Mouse (Mus musculus) cerebellum, postnatal 4 days (tissue): ENCODE measurements at regions not wholly inside any gene's neighbourhood (a gene's known extent, or its start where the extent isn't known, plus 50 kb on each side); places are given as distances from the start of the nearest gene placed in this dataset.

Experiments used
- DNase-seq, 2 experiments: peaks; one replicate each; pipeline ENCODE4 v3.0.0; 2022; ENCODE audit warnings: low spot score in 2 of 2, mixed read lengths in 1 of 2

- no peak for DNase-seq
Observed at GRCm38 (mm10) chr11:33061570-33061969, 85.6 kb downstream of the Fgf18 start.

DNA sequence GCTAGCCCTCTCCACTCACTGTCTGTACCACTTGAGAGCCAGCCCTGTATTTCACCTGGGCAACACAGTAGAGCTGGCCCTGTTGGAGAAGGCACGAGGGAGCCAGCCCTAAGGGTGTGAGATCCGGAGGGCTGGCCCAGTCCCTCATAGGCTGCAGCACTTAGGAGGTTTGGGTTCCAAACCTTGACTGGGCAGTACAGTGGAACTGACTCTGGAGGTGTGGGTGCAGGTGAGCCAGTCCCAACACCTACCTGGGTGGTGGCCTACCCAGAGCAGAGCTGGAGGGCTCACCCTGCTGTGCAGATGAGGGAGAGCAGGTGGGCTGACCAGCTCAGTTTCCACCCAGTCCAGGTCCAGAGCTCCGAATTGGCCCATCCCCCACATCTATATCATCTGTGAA, 86.8 kb downstream of the Fgf18 start:
- no peak for DNase-seq

DNA sequence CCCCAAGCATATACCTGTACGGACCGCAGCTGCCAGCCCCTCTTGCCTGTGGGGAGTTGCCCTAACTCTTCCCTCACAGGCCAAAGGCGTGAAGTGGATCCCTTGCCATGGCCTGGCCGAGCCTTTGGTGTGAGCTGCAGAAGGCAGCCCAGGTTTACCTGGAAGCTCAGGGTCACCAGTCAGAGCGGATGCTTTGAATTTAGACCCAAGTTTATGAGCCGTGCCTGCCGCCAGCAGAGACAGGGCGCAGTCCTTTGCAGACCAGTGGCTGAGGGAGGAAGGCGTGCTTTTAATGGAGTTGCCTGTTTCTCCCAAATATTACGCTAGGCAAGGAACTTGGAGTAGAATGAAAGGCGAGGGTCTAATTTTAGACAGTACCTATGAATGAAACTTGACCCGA, 97.0 kb downstream of the Fgf18 start:
- no peak for DNase-seq

- no peak for DNase-seq
Observed at GRCm38 (mm10) chr11:33039854-33040792, 107.1 kb downstream of the Fgf18 start.

GRCm38 (mm10) chr11:33036367-33036766, 110.8 kb downstream of the Fgf18 start:
- DNase-seq = no peak

DNA sequence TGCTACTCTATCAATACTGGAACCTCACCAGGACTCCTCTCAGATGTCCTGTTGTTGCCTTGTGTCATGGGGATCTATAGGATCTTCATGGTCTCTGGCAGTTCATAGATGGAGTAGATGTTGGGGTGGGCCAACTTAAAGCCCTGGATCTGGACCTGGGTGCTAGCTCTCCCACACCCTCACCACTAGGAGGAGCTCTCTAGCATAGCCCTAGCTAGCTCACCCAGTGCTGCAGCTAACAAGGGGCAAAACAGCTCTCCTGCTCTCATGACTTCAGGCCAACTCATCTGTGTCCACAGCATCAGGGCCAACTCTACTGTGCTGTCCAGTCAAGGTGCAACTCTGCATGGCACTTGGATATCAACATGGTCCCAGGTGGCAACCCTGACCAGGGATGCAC, 118.3 kb downstream of the Fgf18 start:
- no peak for DNase-seq

DNA sequence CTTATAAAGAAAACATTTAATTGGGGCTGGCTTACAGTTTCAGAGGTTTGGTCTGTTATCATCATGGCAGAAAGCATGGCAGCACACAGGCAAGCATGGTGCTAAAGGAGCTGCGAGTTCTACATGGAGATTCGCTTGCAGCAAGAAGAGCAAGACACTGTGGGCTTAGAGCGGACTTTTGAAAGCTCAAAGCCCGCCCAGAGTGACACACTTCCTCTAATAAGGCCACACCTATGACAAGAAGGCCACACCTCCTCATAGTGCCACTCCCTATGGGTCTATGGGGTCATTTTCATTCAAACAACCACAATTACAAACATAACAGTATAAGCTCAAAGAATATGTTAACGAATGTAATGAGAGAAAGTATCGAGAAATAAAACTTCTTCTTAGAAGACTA, 120.1 kb downstream of the Fgf18 start:
- DNase-seq = no peak

DNA sequence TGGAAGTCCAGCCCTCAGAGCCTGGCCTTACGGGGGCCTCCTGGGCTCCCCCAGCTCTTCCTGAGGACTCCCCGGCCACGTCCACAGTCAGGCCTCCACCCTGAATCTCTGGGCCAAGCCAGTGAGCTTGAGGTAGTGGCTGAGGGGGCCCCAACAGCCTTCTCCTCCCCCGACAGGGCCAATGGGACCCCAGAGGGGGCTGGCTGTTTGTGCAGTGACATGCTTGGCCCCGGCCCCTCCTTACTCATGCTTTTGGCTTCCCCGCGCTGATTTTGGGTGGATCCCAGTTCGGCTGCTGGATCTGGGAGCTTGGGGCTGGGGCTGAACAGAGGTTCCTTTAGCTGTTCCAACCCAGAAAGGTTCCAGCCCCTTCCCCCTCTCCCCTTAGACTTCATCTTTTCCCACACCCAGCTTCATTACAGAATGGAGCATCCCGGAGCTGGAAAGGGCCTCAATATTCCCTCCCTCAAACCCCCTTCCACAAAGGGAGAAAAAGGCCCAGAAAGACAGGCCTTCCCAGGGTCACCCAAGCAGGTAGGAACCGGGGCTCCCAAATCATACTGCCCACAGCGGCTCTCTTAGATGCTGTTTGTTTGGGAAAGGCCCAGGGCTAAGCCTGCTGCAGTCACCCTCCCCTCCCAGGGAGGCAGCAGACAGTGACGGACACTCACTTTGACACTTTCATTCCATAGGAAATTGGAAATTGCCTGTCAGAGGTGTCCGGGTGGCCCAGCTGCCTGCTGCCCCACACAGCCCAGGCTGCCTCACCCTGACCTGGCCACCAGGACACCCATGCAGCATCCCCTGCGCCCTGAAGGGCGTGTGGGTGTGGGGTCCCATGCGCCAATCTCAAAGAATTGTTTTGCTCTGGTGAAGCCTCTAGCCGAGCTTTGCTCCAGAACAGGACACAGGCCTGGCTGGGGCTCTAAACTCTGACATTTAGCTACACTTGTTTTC, 133.7 kb downstream of the Fgf18 start:
- DNase-seq = no peak

DNA sequence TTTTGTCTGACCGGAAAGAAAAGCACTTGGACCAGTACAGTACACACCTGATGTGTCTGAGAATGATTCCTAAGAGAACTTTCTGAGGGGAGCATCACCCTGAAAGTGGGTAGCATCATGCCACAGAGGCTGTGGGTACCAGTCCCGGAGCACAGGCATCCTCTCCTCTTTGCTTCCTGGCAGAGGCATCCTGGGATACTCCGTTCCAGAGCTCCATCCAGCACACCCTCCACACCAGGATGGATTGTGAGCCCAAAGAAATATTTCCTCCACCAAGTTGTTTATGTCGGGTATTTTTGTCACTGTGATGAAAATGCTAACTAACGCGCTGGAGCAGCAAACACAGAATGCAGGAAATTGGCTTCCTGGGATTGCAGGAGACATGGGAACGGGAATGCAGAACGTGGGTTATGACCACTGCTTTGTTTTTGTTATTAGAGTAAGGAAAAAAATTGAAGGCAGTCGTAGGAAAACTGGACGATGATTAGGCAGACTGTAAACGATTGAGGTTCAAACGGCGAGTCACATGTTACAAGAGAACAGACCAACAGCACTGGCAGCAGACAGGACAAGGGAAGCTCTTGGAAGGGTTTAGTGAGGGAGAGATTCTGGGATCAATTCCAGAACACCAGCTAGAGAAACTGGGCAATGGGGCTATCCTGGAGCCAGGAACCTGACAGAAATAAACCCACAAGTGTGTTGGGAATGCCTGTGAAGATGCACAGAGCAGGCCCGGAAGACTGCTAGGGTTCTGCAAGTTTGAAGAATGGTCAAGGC, 134.6 kb downstream of the Fgf18 start:
- no peak for DNase-seq

- DNase-seq = no peak
Observed at GRCm38 (mm10) chr11:33008611-33009010, 138.6 kb downstream of the Fgf18 start.

- no peak for DNase-seq
Observed at GRCm38 (mm10) chr11:33007826-33008530, 139.2 kb downstream of the Fgf18 start.

- no peak for DNase-seq
Observed at GRCm38 (mm10) chr11:33007366-33007765, 139.8 kb downstream of the Fgf18 start.

- no peak for DNase-seq
Observed at GRCm38 (mm10) chr11:33005183-33005582, 142.0 kb downstream of the Fgf18 start.

DNA sequence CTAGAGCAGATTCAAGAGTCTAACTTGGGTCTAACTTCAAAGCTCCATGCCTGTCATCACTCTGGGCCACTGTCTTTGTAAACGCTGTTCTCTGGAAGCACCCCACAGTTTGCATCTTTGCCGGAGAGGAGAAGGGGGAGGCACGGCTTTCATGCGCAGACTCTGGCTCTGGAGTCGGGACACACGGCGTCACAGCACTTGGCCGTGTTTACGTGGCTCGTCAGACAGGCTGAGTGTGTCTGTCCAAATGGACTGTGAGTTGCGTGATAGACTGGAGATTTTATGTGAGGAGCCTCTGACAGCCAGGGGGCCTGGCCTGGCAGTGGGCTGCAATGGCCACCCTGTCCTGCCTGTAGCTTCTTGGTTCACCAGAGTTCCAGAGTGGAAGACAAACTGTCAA, 142.6 kb downstream of the Fgf18 start:
- no peak for DNase-seq

GRCm38 (mm10) chr11:32999684-33000255, 147.4 kb downstream of the Fgf18 start:
- DNase-seq = peak in 1 of 2 experiments; percentile 45

DNA sequence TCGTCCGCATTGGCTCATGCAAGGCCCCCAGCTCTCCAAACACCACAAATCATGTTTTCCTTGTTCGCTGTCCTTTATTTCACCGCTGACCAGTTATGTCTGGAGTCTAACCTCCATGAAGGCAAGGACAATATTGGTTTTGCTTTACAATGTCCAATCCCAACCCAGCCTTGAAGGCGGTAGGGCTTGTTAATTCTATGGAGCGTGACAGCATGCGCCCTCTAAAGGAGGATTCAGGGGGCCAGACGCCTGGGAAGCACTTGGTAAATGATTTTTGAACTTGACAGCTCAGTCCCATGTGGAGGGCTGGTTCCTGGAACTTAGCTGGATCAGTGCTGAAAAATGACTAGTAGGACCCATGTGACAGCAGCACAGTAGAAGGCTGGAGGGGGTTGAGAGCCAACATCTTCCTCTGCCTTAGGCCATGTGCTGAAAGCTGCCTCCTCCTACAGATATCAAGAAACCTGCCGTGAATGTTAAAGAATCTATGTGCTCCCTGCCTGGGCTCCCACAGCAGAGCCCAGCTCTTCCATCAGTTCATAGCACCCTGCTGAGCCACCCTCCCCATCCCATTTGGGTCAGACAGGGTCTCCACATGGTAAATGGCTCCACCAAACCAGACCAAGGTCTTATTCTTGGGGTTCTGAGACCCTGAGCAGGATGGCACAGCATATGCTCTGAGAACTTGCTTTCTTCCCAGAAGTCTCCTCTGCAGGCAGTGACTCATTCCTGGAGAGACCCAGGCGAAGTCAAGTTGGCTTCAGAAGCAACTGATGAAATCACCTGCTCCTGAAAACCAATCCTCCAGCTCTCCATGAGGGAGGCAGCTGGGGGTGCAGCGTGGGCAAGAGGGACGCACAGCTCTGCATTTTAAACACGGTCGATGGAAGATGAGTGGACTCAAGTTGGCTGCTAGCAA, 148.3 kb downstream of the Fgf18 start:
- no peak for DNase-seq

DNA sequence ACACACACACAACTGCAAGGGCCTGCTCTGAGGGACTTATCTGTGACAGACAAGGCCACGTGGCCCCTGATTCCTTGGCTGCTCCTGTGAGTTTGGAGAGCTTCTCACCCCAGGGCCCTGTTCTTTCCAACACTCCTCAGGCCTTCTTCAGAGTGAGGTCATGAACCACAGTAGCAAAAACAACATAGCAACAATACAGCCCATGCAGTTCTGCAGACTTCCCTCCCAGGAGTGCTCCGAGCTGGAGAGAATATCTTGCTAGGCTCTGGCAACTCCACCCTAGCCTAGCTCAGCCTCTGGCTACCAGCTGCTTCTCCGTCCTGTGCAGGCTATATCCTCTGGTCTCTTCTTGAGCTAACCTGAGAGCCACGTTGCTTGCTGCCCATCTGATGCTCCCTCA, 152.8 kb downstream of the Fgf18 start:
- DNase-seq = no peak

DNA sequence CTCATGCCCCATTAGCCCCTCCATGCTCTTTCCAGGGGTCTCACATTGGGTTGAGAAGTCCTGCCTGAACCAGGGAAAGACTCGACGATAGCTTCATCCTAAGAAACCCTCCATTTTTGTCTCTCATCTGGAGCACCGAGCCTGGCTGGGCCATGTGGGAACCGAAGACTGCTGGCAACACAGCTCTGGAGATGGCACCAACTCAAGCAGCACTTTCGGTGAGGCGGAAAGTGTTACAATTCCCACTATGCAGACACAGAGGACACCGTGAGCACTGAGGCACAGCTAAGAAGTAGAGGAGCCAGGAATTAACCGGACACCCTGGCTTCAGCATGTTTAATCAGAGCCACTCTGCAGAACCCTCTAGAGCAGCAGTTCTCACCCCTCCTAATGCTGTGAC, 153.8 kb downstream of the Fgf18 start:
- DNase-seq = no peak

DNA sequence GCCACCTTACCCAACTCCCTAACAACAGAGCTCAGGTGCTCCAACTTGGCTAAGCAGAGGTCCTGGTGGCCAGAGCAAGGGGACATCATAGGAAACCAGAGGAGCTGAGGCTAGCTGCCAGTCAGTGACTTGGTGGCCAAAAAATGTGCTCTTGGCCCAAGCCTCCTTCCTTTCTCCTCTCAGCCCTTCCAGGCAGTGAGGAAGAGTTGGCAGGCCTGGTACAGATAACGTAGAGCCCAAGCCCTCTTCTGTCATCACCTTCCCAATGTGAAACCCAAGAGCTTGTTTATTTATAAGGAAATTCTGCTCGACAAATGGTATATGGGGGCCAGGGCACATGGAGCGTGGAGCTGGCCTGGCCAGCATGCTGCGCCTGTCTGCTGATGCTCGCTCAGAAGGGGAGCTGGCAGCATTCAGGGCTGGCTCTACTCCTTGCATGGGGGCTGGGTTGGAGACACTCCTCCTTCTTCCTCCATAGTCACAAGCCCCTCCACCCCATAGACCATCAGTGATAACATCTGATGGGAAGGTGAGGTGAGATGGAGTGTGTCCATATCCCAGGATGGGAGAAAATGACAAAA, 156.1 kb downstream of the Fgf18 start:
- no peak for DNase-seq
